Mouse (Mus musculus) testis, postnatal 14 days (tissue): ENCODE measurements at regions not wholly inside any gene's neighbourhood (a gene's known extent, or its start where the extent isn't known, plus 50 kb on each side); places are given as distances from the start of the nearest gene placed in this dataset.
A peak's percentile ranks its signal among the peaks of the same experiment; 100 is the strongest.

ENCODE experiments used
- DNase-seq: peaks from one replicate; pipeline ENCODE4 v3.0.0; 2021; ENCODE audit warnings: low spot score

GRCm38 (mm10) chr4:22047730-22048455 lies 116.8 kb downstream of the Faxc start:
- no peak for DNase-seq

- peak; percentile 8 for DNase-seq
Observed at GRCm38 (mm10) chr4:22066785-22067433, 135.8 kb downstream of the Faxc start.

GRCm38 (mm10) chr4:22067678-22068299 lies 136.7 kb downstream of the Faxc start:
- peak; percentile 5 for DNase-seq

GRCm38 (mm10) chr4:22088209-22088787 lies 157.2 kb downstream of the Faxc start:
- no peak for DNase-seq

GRCm38 (mm10) chr4:22089637-22090041 lies 158.5 kb downstream of the Faxc start:
- DNase-seq: no peak

- no peak for DNase-seq
Observed at GRCm38 (mm10) chr4:22090536-22090935, 159.4 kb downstream of the Faxc start.

- DNase-seq: no peak
Observed at GRCm38 (mm10) chr4:22092551-22092950, 161.4 kb downstream of the Faxc start.

- DNase-seq: no peak
Observed at GRCm38 (mm10) chr4:22095257-22096031, 164.3 kb downstream of the Faxc start.

GRCm38 (mm10) chr4:22098605-22099004 lies 167.5 kb downstream of the Faxc start:
- no peak for DNase-seq

- no peak for DNase-seq
Observed at GRCm38 (mm10) chr4:22102478-22102877, 171.3 kb downstream of the Faxc start.

- DNase-seq: no peak
Observed at GRCm38 (mm10) chr4:22103001-22103587, 172.0 kb downstream of the Faxc start.

- DNase-seq: no peak
Observed at GRCm38 (mm10) chr4:22106883-22107282, 175.8 kb downstream of the Faxc start.

GRCm38 (mm10) chr4:22109410-22109809 lies 178.3 kb downstream of the Faxc start:
- DNase-seq: no peak

GRCm38 (mm10) chr4:22110400-22110799 lies 179.3 kb downstream of the Faxc start:
- no peak for DNase-seq

- DNase-seq: no peak
Observed at GRCm38 (mm10) chr4:22112209-22112608, 181.1 kb downstream of the Faxc start.

- DNase-seq: no peak
Observed at GRCm38 (mm10) chr4:22114451-22114850, 183.3 kb downstream of the Faxc start.

- DNase-seq: no peak
Observed at GRCm38 (mm10) chr4:22119877-22120276, 188.7 kb downstream of the Faxc start.

GRCm38 (mm10) chr4:22120953-22121352 lies 189.8 kb downstream of the Faxc start:
- no peak for DNase-seq

- DNase-seq: no peak
Observed at GRCm38 (mm10) chr4:22121397-22121796, 190.3 kb downstream of the Faxc start.

- DNase-seq: no peak
Observed at GRCm38 (mm10) chr4:22124836-22125235, 193.7 kb downstream of the Faxc start.

GRCm38 (mm10) chr4:22130511-22130910 lies 199.4 kb downstream of the Faxc start:
- no peak for DNase-seq
